Mouse (Mus musculus): ENCODE measurements around the gene Orai3.

DNA sequence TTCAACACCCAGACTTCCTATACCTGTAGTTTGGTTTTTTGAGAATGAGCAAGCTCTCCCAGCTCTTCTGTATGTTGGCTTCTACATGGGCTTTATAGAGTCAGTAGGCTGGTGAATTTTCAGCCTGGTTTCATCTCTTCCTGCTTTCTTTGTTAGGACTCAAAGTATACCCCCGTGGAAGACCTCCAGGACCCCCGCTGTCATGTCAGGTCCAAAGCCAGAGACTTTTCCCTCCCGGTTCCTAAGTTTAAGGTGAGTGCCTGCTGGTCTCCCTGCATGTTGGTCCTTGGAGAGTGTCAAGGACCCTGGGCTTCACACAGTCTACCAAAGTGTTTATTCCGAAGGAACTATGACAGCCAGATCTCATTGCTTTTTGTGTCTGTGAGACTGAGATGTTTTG, 8.7 kb downstream of the Orai3 start:
- TF ChIP-seq POLR2A (IDR thresholded peaks at IDR 0.05; ENCODE audit: borderline replicate concordance, low read depth, low read length), result no peak
- no peak for TF ChIP-seq CTCF (IDR thresholded peaks at IDR 0.05; ENCODE audit: low read depth, low read length)
